Mouse (Mus musculus) gonadal fat pad, adult 2 months (tissue): Measurements from ENCODE around the gene Gngt2. TPM values are rescaled to one million over a fixed set of nuclear protein-coding genes. Genes with fewer than 3 reads are reported as not detected.
A peak's percentile ranks its signal among the peaks of the same experiment; 100 is the strongest.

Experiments used
- DNase-seq: peaks from one replicate; pipeline ENCODE4 v3.0.0-alpha.2; 2012; ENCODE audit warnings: low read depth
- polyA plus RNA-seq: library from polyadenylated mRNA; depleted of rRNA; stranded (reverse); fragments of >200 nt; gene quantifications from 2 replicates; pipeline ENCODE4 v1.2.3, GENCODE M21; 2012; rRNA removed

The Gngt2 gene
- polyA plus RNA-seq = 5.2 and 12.0 TPM in 2 replicates

- no peak for DNase-seq
These were observed at the start of gene Gngt2 for GRCm38 (mm10) chr11:95837059-95837458. Gngt2 (plus strand) TSS chr11:95837216.

GRCm38 (mm10) chr11:95789451-95789891, 47.5 kb upstream of the Gngt2 start:
- no peak for DNase-seq

- no peak for DNase-seq
These were observed 45.2 kb upstream of the Gngt2 start for GRCm38 (mm10) chr11:95791787-95792186.

- no peak for DNase-seq
These were observed 44.0 kb upstream of the Gngt2 start for GRCm38 (mm10) chr11:95792950-95793509.

- no peak for DNase-seq
These were observed 42.8 kb upstream of the Gngt2 start for GRCm38 (mm10) chr11:95794201-95794600.

GRCm38 (mm10) chr11:95795582-95795981, 41.4 kb upstream of the Gngt2 start:
- DNase-seq = no peak

- no peak for DNase-seq
These were observed 32.0 kb upstream of the Gngt2 start for GRCm38 (mm10) chr11:95805010-95805409.

GRCm38 (mm10) chr11:95805527-95805926, 31.5 kb upstream of the Gngt2 start:
- no peak for DNase-seq

- no peak for DNase-seq
These were observed 29.1 kb upstream of the Gngt2 start for GRCm38 (mm10) chr11:95807884-95808283.

- DNase-seq = no peak
These were observed 28.5 kb upstream of the Gngt2 start for GRCm38 (mm10) chr11:95808448-95809011.

- no peak for DNase-seq
These were observed 27.4 kb upstream of the Gngt2 start for GRCm38 (mm10) chr11:95809603-95810002.

- DNase-seq = no peak
These were observed 26.2 kb upstream of the Gngt2 start for GRCm38 (mm10) chr11:95810828-95811227.

GRCm38 (mm10) chr11:95811741-95812140, 25.3 kb upstream of the Gngt2 start:
- no peak for DNase-seq

GRCm38 (mm10) chr11:95812224-95812623, 24.8 kb upstream of the Gngt2 start:
- DNase-seq = no peak

GRCm38 (mm10) chr11:95814101-95814500, 22.9 kb upstream of the Gngt2 start:
- no peak for DNase-seq

GRCm38 (mm10) chr11:95814857-95815256, 22.2 kb upstream of the Gngt2 start:
- DNase-seq = no peak

- DNase-seq = no peak
These were observed 21.6 kb upstream of the Gngt2 start for GRCm38 (mm10) chr11:95815412-95815811.

- peak; percentile 76 for DNase-seq
These were observed 17.9 kb upstream of the Gngt2 start for GRCm38 (mm10) chr11:95819138-95819537.

GRCm38 (mm10) chr11:95821511-95821910, 15.5 kb upstream of the Gngt2 start:
- DNase-seq = no peak

GRCm38 (mm10) chr11:95822437-95822836, 14.6 kb upstream of the Gngt2 start:
- no peak for DNase-seq

- DNase-seq = no peak
These were observed 12.7 kb upstream of the Gngt2 start, which contains the start of gene Phospho1 for GRCm38 (mm10) chr11:95824071-95824876. Phospho1 (plus strand) TSS chr11:95824499.

- no peak for DNase-seq
These were observed 12.2 kb upstream of the Gngt2 start for GRCm38 (mm10) chr11:95824877-95825243.

GRCm38 (mm10) chr11:95825625-95826024, 11.4 kb upstream of the Gngt2 start:
- no peak for DNase-seq
